Mouse (Mus musculus) MEL (cell line): ENCODE measurements around the gene Ppp1r10. TPM values are rescaled to one million over a fixed set of nuclear protein-coding genes. Genes with fewer than 3 reads are reported as not detected.

Experiments used
- DNase-seq: peaks from one replicate; pipeline ENCODE4 v3.0.0; 2011; ENCODE audit warnings: low read depth, low spot score
- H3K27ac ChIP-seq: 2 replicates; pipeline ENCODE4 v1.5.1; 2012; ENCODE audit warnings: low read depth, mild to moderate bottlenecking, control low read depth, low read length, moderate library complexity; ENCODE audit not compliant: control insufficient read depth
- H3K27me3 ChIP-seq, 2 experiments: fragments of 150-350 bp in 1 of 2; sonication (generic) in 1 of 2; 2 replicates each; pipeline ENCODE4 v1.6.1; 2012; ENCODE audit warnings: low read length in 2 of 2, mild to moderate bottlenecking in 2 of 2, improper control_type of control experiment in 1 of 2, moderate library complexity in 1 of 2; ENCODE audit not compliant: insufficient read depth in 2 of 2, control insufficient read depth in 1 of 2
- H3K36me3 ChIP-seq, 2 experiments: 2 replicates each; pipeline ENCODE4 v1.6.1; 2012 to 2014; ENCODE audit warnings: low read length in 2 of 2, improper control_type of control experiment in 1 of 2, inconsistent platforms in 1 of 2, mild to moderate bottlenecking in 1 of 2; ENCODE audit not compliant: insufficient read depth in 2 of 2, control insufficient read depth in 1 of 2
- H3K4me1 ChIP-seq, 2 experiments: fragments of 150-350 bp in 1 of 2; sonication (generic) in 1 of 2; 2 replicates each; pipeline ENCODE4 v1.6.1; 2012; ENCODE audit warnings: low read length in 2 of 2, improper control_type of control experiment in 1 of 2, mild to moderate bottlenecking in 1 of 2; ENCODE audit not compliant: insufficient read depth in 2 of 2, control insufficient read depth in 1 of 2
- H3K4me3 ChIP-seq, 2 experiments: fragments of 150-350 bp in 1 of 2; sonication (generic) in 1 of 2; 2 replicates each; pipeline ENCODE4 v1.5.1; 2012; ENCODE audit warnings: low read depth in 2 of 2, low read length in 2 of 2, mild to moderate bottlenecking in 2 of 2, moderate library complexity in 2 of 2, control low read depth in 1 of 2, improper control_type of control experiment in 1 of 2; ENCODE audit not compliant: control insufficient read depth in 1 of 2, insufficient read depth in 1 of 2
- H3K79me2 ChIP-seq: 2 replicates; pipeline ENCODE4 v1.6.1; 2012; ENCODE audit warnings: mild to moderate bottlenecking, low read length, moderate library complexity; ENCODE audit not compliant: control insufficient read depth, poor library complexity, insufficient read depth
- H3K9ac ChIP-seq: 2 replicates; pipeline ENCODE4 v1.6.1; 2012; ENCODE audit warnings: low read depth, mild to moderate bottlenecking, control low read depth, low read length, moderate library complexity; ENCODE audit not compliant: control insufficient read depth, poor library complexity, severe bottlenecking
- H3K9me3 ChIP-seq: fragments of 150-350 bp; sonication (generic); replicated peaks from 2 replicates; pipeline ENCODE4 v1.6.1; 2012; ENCODE audit warnings: mild to moderate bottlenecking, low read length, improper control_type of control experiment, moderate library complexity; ENCODE audit not compliant: insufficient read depth
- CHD1 ChIP-seq: IDR thresholded peaks from 2 replicates; pipeline ENCODE4 v1.6.1; 2012; ENCODE audit warnings: low read depth, mild to moderate bottlenecking, inconsistent platforms, low read length, improper control_type of control experiment
- CTCF ChIP-seq, 3 experiments: IDR thresholded peaks in 2 of 3; conservative IDR thresholded peaks in 1 of 3; 2 replicates each; pipeline ENCODE4 v1.5.1; 2011 to 2012; ENCODE audit warnings: low read length in 3 of 3, low read depth in 2 of 3, mild to moderate bottlenecking in 2 of 3, improper control_type of control experiment in 1 of 3, inconsistent platforms in 1 of 3, mixed read lengths in 1 of 3, moderate library complexity in 1 of 3; ENCODE audit not compliant: control insufficient read depth in 1 of 3, insufficient read depth in 1 of 3, poor library complexity in 1 of 3, severe bottlenecking in 1 of 3
- ETS1 ChIP-seq: IDR thresholded peaks from 2 replicates; pipeline ENCODE4 v1.6.1; 2012; ENCODE audit warnings: low read depth, mild to moderate bottlenecking, inconsistent platforms, low read length, improper control_type of control experiment, moderate library complexity
- GABPA ChIP-seq: IDR thresholded peaks from 2 replicates; pipeline ENCODE4 v1.6.1; 2012; ENCODE audit warnings: low read depth, mild to moderate bottlenecking, inconsistent platforms, low read length, improper control_type of control experiment, moderate library complexity
- HCFC1 ChIP-seq: IDR thresholded peaks from 2 replicates; pipeline ENCODE4 v1.6.1; 2012; ENCODE audit warnings: low read depth, mild to moderate bottlenecking, inconsistent platforms, low read length, improper control_type of control experiment, moderate library complexity
- MAX ChIP-seq: IDR thresholded peaks from 2 replicates; pipeline ENCODE4 v1.6.1; 2011; ENCODE audit warnings: low read length, improper control_type of control experiment
- POLR2AphosphoS5 ChIP-seq: IDR thresholded peaks from 2 replicates; pipeline ENCODE4 v1.6.1; 2012; ENCODE audit warnings: low read depth, borderline replicate concordance, mild to moderate bottlenecking, inconsistent platforms, low read length, moderate library complexity, mixed read lengths
- RAD21 ChIP-seq: IDR thresholded peaks from 2 replicates; pipeline ENCODE4 v1.6.1; 2011; ENCODE audit warnings: mild to moderate bottlenecking, low read depth, low read length, improper control_type of control experiment
- SIN3A ChIP-seq: IDR thresholded peaks from 2 replicates; pipeline ENCODE4 v1.6.1; 2012; ENCODE audit warnings: low read length, improper control_type of control experiment, inconsistent platforms
- TBP ChIP-seq: IDR thresholded peaks from 2 replicates; pipeline ENCODE4 v1.8.0; 2011; ENCODE audit warnings: low read depth, low read length, improper control_type of control experiment
- UBTF ChIP-seq: IDR thresholded peaks from 2 replicates; pipeline ENCODE4 v1.6.1; 2012; ENCODE audit warnings: low read depth, mild to moderate bottlenecking, inconsistent platforms, low read length, improper control_type of control experiment, moderate library complexity, borderline replicate concordance; ENCODE audit not compliant: insufficient read depth
- USF1 ChIP-seq: IDR thresholded peaks from 2 replicates; pipeline ENCODE4 v1.6.1; 2014; ENCODE audit warnings: low read depth, mild to moderate bottlenecking, inconsistent platforms, low read length, improper control_type of control experiment, moderate library complexity
- ZC3H11A ChIP-seq: IDR thresholded peaks from 2 replicates; pipeline ENCODE4 v1.6.1; 2012; ENCODE audit warnings: low read depth, mild to moderate bottlenecking, inconsistent platforms, low read length, improper control_type of control experiment
- ZKSCAN1 ChIP-seq: IDR thresholded peaks from 2 replicates; pipeline ENCODE4 v1.6.1; 2012; ENCODE audit warnings: low read depth, mild to moderate bottlenecking, inconsistent platforms, low read length, improper control_type of control experiment, moderate library complexity
- ZMIZ1 ChIP-seq: IDR thresholded peaks from 2 replicates; pipeline ENCODE4 v1.6.1; 2012; ENCODE audit warnings: low read depth, mild to moderate bottlenecking, inconsistent platforms, low read length, improper control_type of control experiment, moderate library complexity
- polyA plus RNA-seq, 2 experiments: library from polyadenylated mRNA; stranded (reverse) in 1 of 2; unstranded in 1 of 2; fragments of >175 nt in 1 of 2; fragments of >200 nt in 1 of 2; gene quantifications; 2 replicates each; pipeline versions ENCODE4 v1.2.1 to v1.2.4; 2012; ENCODE audit warnings: low replicate concordance in 2 of 2, low read depth in 1 of 2; ENCODE audit not compliant: insufficient read length in 2 of 2, insufficient read depth in 1 of 2, missing spikeins in 1 of 2
- total RNA-seq: library from RNA; depleted of rRNA; stranded (reverse); fragments of 300-350 nt; gene quantifications from 2 replicates; pipeline ENCODE4 v1.2.3, GENCODE M21; 2012

Gene Ppp1r10
- total and polyA plus RNA-seq, 3 experiments: 25.3 to 61.4 TPM; not detected in 1

DNA sequence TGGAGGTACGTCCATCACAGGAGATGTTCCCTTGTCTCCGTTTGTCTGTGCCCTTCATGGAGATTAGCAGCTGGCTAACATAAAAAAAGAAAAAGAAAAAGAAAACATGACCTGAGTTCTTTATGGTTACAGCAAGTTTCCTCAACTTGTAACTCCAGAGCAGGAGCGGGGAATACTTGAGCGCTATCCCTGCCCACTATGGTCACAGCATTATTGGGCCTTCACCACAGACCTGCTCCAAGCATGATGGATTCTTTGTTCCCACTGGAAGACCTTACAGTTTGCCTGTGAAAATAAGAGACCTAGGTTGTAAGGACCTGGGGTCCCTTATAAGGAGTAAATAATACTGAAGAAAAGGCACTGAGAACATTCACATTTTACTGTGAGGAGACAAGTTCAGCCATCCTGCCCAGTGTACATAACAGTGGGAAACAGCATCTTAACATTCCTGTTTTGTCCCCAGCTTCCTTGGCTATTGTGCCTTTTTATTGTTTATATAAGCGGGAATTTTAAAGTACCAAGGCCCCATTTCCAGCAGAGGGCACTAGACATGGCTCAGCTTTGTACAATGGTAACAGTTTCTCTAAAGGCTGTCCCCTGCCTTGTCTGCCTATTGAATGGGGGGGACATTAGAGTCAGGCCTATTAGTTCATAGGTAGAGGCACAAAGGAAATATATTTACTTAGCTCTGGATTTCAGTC lies 4.8 kb downstream of the Ppp1r10 start:
- Histone ChIP-seq H3K4me1 (peaks cover 14 to 51% of the 10 kb centered on the region in 2 experiments), H3K79me2 (peaks cover 27% of the 10 kb centered on the region), H3K27ac (peak overlapping the region; percentile 90), H3K27me3 (no peaks in the 10 kb centered on the region), H3K36me3 (peaks cover 2 to 60% of the 10 kb centered on the region in 2 experiments)
- peak in 2 of 3 experiments; percentile 32 to 63; a peak in 2 of 6 replicates for TF ChIP-seq CTCF (IDR thresholded peaks at IDR 0.05 in 2 of 3, conservative IDR thresholded peaks at IDR 0.05 in 1 of 3; ENCODE audit: control insufficient read depth in 1 of 3, insufficient read depth in 1 of 3, low read depth in 2 of 3, low read length in 3 of 3, poor library complexity in 1 of 3, severe bottlenecking in 1 of 3)
- no peak for TF ChIP-seq GABPA
- TF ChIP-seq, all 39 proteins: peak for 1
- Histone ChIP-seq H3K9ac (peak overlapping the region; percentile 66), H3K9me3 (no peaks in the 10 kb centered on the region), H3K4me3 (no peak overlapping the region)
- peak; percentile 71 for DNase-seq

GRCm38 (mm10) chr17:35921710-35922109 lies 5.5 kb downstream of the Ppp1r10 start:
- no peak for DNase-seq
- no peaks in the 10 kb centered on the region for H3K9me3 ChIP-seq
- H3K79me2 ChIP-seq: peaks cover 26% of the 10 kb centered on the region
- peak overlapping the region; percentile 6; the same call in 1 of the 2 replicates for H3K27ac ChIP-seq
- peaks cover 21 to 58% of the 10 kb centered on the region in 2 experiments for H3K4me1 ChIP-seq
- no peaks in the 10 kb centered on the region for H3K27me3 ChIP-seq
- TF ChIP-seq SIN3A (no peak), UBTF (no peak), CHD1 (no peak), MAX (no peak), USF1 (no peak), POLR2AphosphoS5 (no peak; the same call in 1 of the 2 replicates), ETS1 (no peak), ZMIZ1 (no peak), ZC3H11A (no peak)
- H3K9ac ChIP-seq: peak overlapping the region; percentile 22; the same call in 1 of the 2 replicates
- H3K36me3 ChIP-seq: peaks cover 7 to 67% of the 10 kb centered on the region in 2 experiments
- no peak overlapping the region for H3K4me3 ChIP-seq

- Histone ChIP-seq H3K9ac (no peak overlapping the region), H3K4me1 (peaks cover 24 to 62% of the 10 kb centered on the region in 2 experiments), H3K79me2 (peaks cover 18% of the 10 kb centered on the region), H3K36me3 (peaks cover 8 to 71% of the 10 kb centered on the region in 2 experiments), H3K27me3 (no peaks in the 10 kb centered on the region), H3K4me3 (no peak overlapping the region), H3K27ac (no peak overlapping the region), H3K9me3 (no peaks in the 10 kb centered on the region)
- peak; percentile 32 for DNase-seq
- TF ChIP-seq TBP: no peak
- TF ChIP-seq RAD21: no peak
- no peak for TF ChIP-seq HCFC1
- no peak for TF ChIP-seq ZKSCAN1
Observed at GRCm38 (mm10) chr17:35922566-35922965, 6.3 kb downstream of the Ppp1r10 start.
